In genomic region chr19:33178866-33179265, GRCm38 (mm10) we compare ENCODE assay signal across 27 mouse cellular contexts.
DNase-seq lines count a peak whose midpoint lies in the region; ATAC-seq and TF ChIP-seq lines count a peak whose summit lies in the region.
"Had no signal": no experiment of that assay in that cellular context is flagged by ENCODE, and none has a peak within 500 bp of the region (broad histone marks: within the 10 kb centered on the region; RNA-seq: fewer than 3 reads in every experiment).

No protein-coding gene starts in this region.

- TF ChIP-seq CTCF in lung, embryonic 14.5 days (IDR thresholded peaks at IDR 0.05; ENCODE audit: low read depth): no peak
- TF ChIP-seq CTCF in lung, adult 2 months (IDR thresholded peaks at IDR 0.05; ENCODE audit: insufficient read depth, low read length): no peak

- no peak for DNase-seq in lung, embryonic 14.5 days
- no peak for DNase-seq in lung, adult 2 months
- peak; percentile 48 for DNase-seq in ES-E14 (ENCODE audit: low read depth, low spot score)
- peak; percentile 33 for DNase-seq in WW6 (ENCODE audit: low read depth, low spot score)
- DNase-seq in kidney, adult 11 months: no peak
- DNase-seq in adrenal gland, postnatal 4 days (ENCODE audit: low spot score in 2 of 2): no peak
- DNase-seq: adrenal gland, adult 8-10 months; adrenal gland, postnatal 14 days; adrenal gland, postnatal 36 days; cerebellum, adult 11 months; cerebellum, adult 18-20 months; cerebellum, adult 8-10 months; cerebellum, adult 9-11 months; cerebellum, postnatal 14 days; cerebellum, postnatal 36 days; embryo, embryonic 11 days had no signal

- in situ Hi-C loops in ES-E14 (cut with MboI; ENCODE audit: low sequenced_read_pairs in 2 of 2, unreplicated experiment in 2 of 2): no loop called here

- H3K4me2 ChIP-seq in lung, embryonic 14.5 days: no peak overlapping the region
- H3K4me2 ChIP-seq in midbrain, embryonic 16.5 days (ENCODE audit: low read length): no peak overlapping the region
- H3K4me2 ChIP-seq: embryonic facial prominence, embryonic 13.5 days; embryonic facial prominence, embryonic 15.5 days; forebrain, embryonic 12.5 days had no signal

- no peaks in the 10 kb centered on the region for H3K27me3 ChIP-seq in lung, embryonic 14.5 days (ENCODE audit: insufficient read depth, low read length)
- H3K27me3 ChIP-seq in midbrain, embryonic 16.5 days (ENCODE audit: control insufficient read depth, insufficient read depth, low read depth, low read length): no peaks in the 10 kb centered on the region
- H3K27me3 ChIP-seq: CH12.LX; embryonic facial prominence, embryonic 13.5 days; embryonic facial prominence, embryonic 15.5 days; forebrain, embryonic 12.5 days had no signal

- H3K36me3 ChIP-seq in lung, embryonic 14.5 days (ENCODE audit: insufficient read depth): no peaks in the 10 kb centered on the region
- H3K36me3 ChIP-seq in ES-E14 (ENCODE audit: control insufficient read depth, insufficient read depth, low read length, poor library complexity, severe bottlenecking): no peaks in the 10 kb centered on the region
- H3K36me3 ChIP-seq in midbrain, embryonic 16.5 days (ENCODE audit: control insufficient read depth, insufficient read depth, low read length): no peaks in the 10 kb centered on the region
- H3K36me3 ChIP-seq: embryonic facial prominence, embryonic 13.5 days; embryonic facial prominence, embryonic 15.5 days; forebrain, embryonic 10.5 days; forebrain, embryonic 12.5 days had no signal

- 0 out of 2 replicates have a peak, but pooled peaks have one; percentile 21 for ATAC-seq in lung, embryonic 14.5 days (ENCODE audit: insufficient read depth)
- ATAC-seq in midbrain, embryonic 16.5 days: no peak
- ATAC-seq: activated CD4-positive, CD25-positive, alpha-beta regulatory T cell, adult 4 months; CD4-positive, CD25-positive, alpha-beta regulatory T cell, adult 4 months; forebrain, embryonic 14.5 days; forebrain, embryonic 16.5 days had no signal

- TF ChIP-seq POLR2A in lung, adult 2 months (IDR thresholded peaks at IDR 0.05; ENCODE audit: borderline replicate concordance, extremely low read depth, low read depth, low read length): no peak

- no peak overlapping the region for H3K9ac ChIP-seq in lung, embryonic 14.5 days
- no peak overlapping the region for H3K9ac ChIP-seq in ES-E14 (ENCODE audit: insufficient read depth, low read depth, low read length, poor library complexity, severe bottlenecking)
- no peak overlapping the region for H3K9ac ChIP-seq in midbrain, embryonic 16.5 days (ENCODE audit: low read depth, low read length)
- H3K9ac ChIP-seq: embryonic facial prominence, embryonic 13.5 days; embryonic facial prominence, embryonic 15.5 days; forebrain, embryonic 12.5 days had no signal

- H3K4me3 ChIP-seq in lung, embryonic 14.5 days (ENCODE audit: low read depth, low read length): no peak overlapping the region
- H3K4me3 ChIP-seq in lung, adult 2 months (replicated peaks; ENCODE audit: extremely low read depth, low read depth, low read length): no peak overlapping the region
- H3K4me3 ChIP-seq in ES-E14 (ENCODE audit: insufficient read depth in 1 of 2, low read depth in 1 of 2, low read length in 2 of 2, poor library complexity in 1 of 2, severe bottlenecking in 1 of 2): peak overlapping the region in 1 of 2 experiments; percentile 23; a peak in 1 of 4 replicates
- no peak overlapping the region for H3K4me3 ChIP-seq in midbrain, embryonic 16.5 days (ENCODE audit: low read depth, low read length)
- H3K4me3 ChIP-seq: embryonic facial prominence, embryonic 13.5 days; embryonic facial prominence, embryonic 15.5 days; erythroblast, embryonic 14.5 days; forebrain, embryonic 10.5 days; forebrain, embryonic 12.5 days had no signal

- WGBS in lung, embryonic 14.5 days: 55% methylated on average over 3 of the region's 3 CpGs
- 72% methylated on average over 3 of the region's 3 CpGs for WGBS in lung, adult 2 months
- 41% methylated on average over 3 of the region's 3 CpGs for WGBS in midbrain, embryonic 16.5 days

- H3K27ac ChIP-seq in lung, embryonic 14.5 days (ENCODE audit: low read depth): no peak overlapping the region
- no peak overlapping the region for H3K27ac ChIP-seq in ES-E14 (ENCODE audit: insufficient read depth, low read depth, low read length, poor library complexity, severe bottlenecking)
- H3K27ac ChIP-seq in midbrain, embryonic 16.5 days (ENCODE audit: low read length): no peak overlapping the region
- H3K27ac ChIP-seq: embryonic facial prominence, embryonic 13.5 days; embryonic facial prominence, embryonic 15.5 days; forebrain, embryonic 12.5 days had no signal

- H3K4me1 ChIP-seq in lung, embryonic 14.5 days (ENCODE audit: insufficient read depth): no peaks in the 10 kb centered on the region
- H3K4me1 ChIP-seq in lung, adult 2 months (ENCODE audit: control insufficient read depth, insufficient read depth, low read length): no peaks in the 10 kb centered on the region
- peaks cover 2 to 6% of the 10 kb centered on the region in 2 experiments; a peak in 2 of 4 replicates for H3K4me1 ChIP-seq in ES-E14 (ENCODE audit: control insufficient read depth in 2 of 2, insufficient read depth in 2 of 2, low read length in 2 of 2, poor library complexity in 1 of 2)
- H3K4me1 ChIP-seq in midbrain, embryonic 16.5 days (ENCODE audit: control insufficient read depth, insufficient read depth, low read length): no peaks in the 10 kb centered on the region
- H3K4me1 ChIP-seq: embryonic facial prominence, embryonic 15.5 days; forebrain, embryonic 12.5 days had no signal

- no peaks in the 10 kb centered on the region for H3K9me3 ChIP-seq in lung, embryonic 14.5 days (ENCODE audit: low read depth, low read length)
- no peaks in the 10 kb centered on the region for H3K9me3 ChIP-seq in ES-E14 (ENCODE audit: control insufficient read depth, insufficient read depth, low read depth, low read length)
- no peaks in the 10 kb centered on the region for H3K9me3 ChIP-seq in midbrain, embryonic 16.5 days (replicated peaks; ENCODE audit: control insufficient read depth, low read length, poor library complexity, severe bottlenecking)
- H3K9me3 ChIP-seq: embryonic facial prominence, embryonic 13.5 days; embryonic facial prominence, embryonic 15.5 days; forebrain, embryonic 10.5 days; forebrain, embryonic 12.5 days had no signal

TF ChIP-seq in ES-E14, 5 proteins besides CTCF, POLR2A, EP300 and RAD21:
- no peak for TF ChIP-seq HCFC1 (IDR thresholded peaks at IDR 0.05; ENCODE audit: borderline replicate concordance, insufficient read depth, low read length)
- TF ChIP-seq ZNF384 (IDR thresholded peaks at IDR 0.05; ENCODE audit: low read depth, low read length): no peak
- TF ChIP-seq CHD2 (IDR thresholded peaks at IDR 0.05; ENCODE audit: low read depth, low read length): no peak
- no peak for TF ChIP-seq MAFK (IDR thresholded peaks at IDR 0.05; ENCODE audit: insufficient read depth, low read depth, low read length)
- TF ChIP-seq ZC3H11A (IDR thresholded peaks at IDR 0.05; ENCODE audit: borderline replicate concordance, low read depth, low read length): no peak

Comparison
In these comparisons a context has a peak if more than half of its experiments do, and no peak if none do; other contexts are left out.
1. DNase-seq: peak in ES-E14 (single experiment) and WW6 (single experiment); none in lung, embryonic 14.5 days (single experiment), lung, adult 2 months (single experiment), kidney, adult 11 months (single experiment) and adrenal gland, postnatal 4 days (0 of 2).